Mouse (Mus musculus) ES-E14 (cell line): ENCODE data around the gene Krt20. TPM values are rescaled to one million over a fixed set of nuclear protein-coding genes. Genes with fewer than 3 reads are reported as not detected.

Experiments
- DNase-seq: peaks from one replicate; pipeline ENCODE4 v3.0.0-alpha.2; 2013; ENCODE audit warnings: low read depth, low spot score
- H3K27ac ChIP-seq: 2 replicates; pipeline ENCODE4 v1.5.1; 2012; ENCODE audit warnings: low read depth, mild to moderate bottlenecking, low read length, moderate library complexity, mixed read lengths; ENCODE audit not compliant: poor library complexity, insufficient read depth, severe bottlenecking
- H3K36me3 ChIP-seq: 2 replicates; pipeline ENCODE4 v1.6.1; 2012; ENCODE audit warnings: mild to moderate bottlenecking, low read length, moderate library complexity, mixed read lengths; ENCODE audit not compliant: control insufficient read depth, poor library complexity, insufficient read depth, severe bottlenecking
- H3K4me1 ChIP-seq, 2 experiments: fragments of 150-350 bp in 1 of 2; sonication (generic) in 1 of 2; 2 replicates each; pipeline ENCODE4 v1.6.1; 2012; ENCODE audit warnings: low read length in 2 of 2, mild to moderate bottlenecking in 1 of 2, mixed read lengths in 1 of 2; ENCODE audit not compliant: control insufficient read depth in 2 of 2, insufficient read depth in 2 of 2, poor library complexity in 1 of 2
- H3K4me3 ChIP-seq, 2 experiments: fragments of 150-350 bp in 1 of 2; sonication (generic) in 1 of 2; 2 replicates each; pipeline ENCODE4 v1.5.1; 2012; ENCODE audit warnings: low read length in 2 of 2, low read depth in 1 of 2, mild to moderate bottlenecking in 1 of 2, mixed read lengths in 1 of 2; ENCODE audit not compliant: insufficient read depth in 1 of 2, poor library complexity in 1 of 2, severe bottlenecking in 1 of 2
- H3K9ac ChIP-seq: 2 replicates; pipeline ENCODE4 v1.6.1; 2012; ENCODE audit warnings: low read depth, mild to moderate bottlenecking, low read length, mixed read lengths; ENCODE audit not compliant: poor library complexity, insufficient read depth, severe bottlenecking
- H3K9me3 ChIP-seq: fragments of 150-350 bp; sonication (generic); 2 replicates; pipeline ENCODE4 v1.6.1; 2012; ENCODE audit warnings: low read depth, mild to moderate bottlenecking, low read length; ENCODE audit not compliant: control insufficient read depth, insufficient read depth
- CHD2 ChIP-seq: IDR thresholded peaks from 2 replicates; pipeline ENCODE4 v1.6.1; 2014; ENCODE audit warnings: mild to moderate bottlenecking, low read depth, low read length, inconsistent platforms
- HCFC1 ChIP-seq: IDR thresholded peaks from 2 replicates; pipeline ENCODE4 v1.6.1; 2012; ENCODE audit warnings: low read length, inconsistent platforms, borderline replicate concordance; ENCODE audit not compliant: insufficient read depth
- MAFK ChIP-seq: IDR thresholded peaks from 2 replicates; pipeline ENCODE4 v1.6.1; 2014; ENCODE audit warnings: mild to moderate bottlenecking, low read depth, low read length, inconsistent platforms; ENCODE audit not compliant: insufficient read depth
- ZC3H11A ChIP-seq: IDR thresholded peaks from 2 replicates; pipeline ENCODE4 v1.6.1; 2012; ENCODE audit warnings: low read depth, mild to moderate bottlenecking, inconsistent platforms, low read length, borderline replicate concordance
- ZNF384 ChIP-seq: IDR thresholded peaks from 2 replicates; pipeline ENCODE4 v1.6.1; 2012; ENCODE audit warnings: low read depth, low read length, inconsistent platforms
- in situ Hi-C, 2 experiments: fragments of 600-800 bp; cut with MboI; formaldehyde crosslinking; loops; one replicate each; pipeline ENCODE4 v1.15.1; 2025; ENCODE audit warnings: low sequenced_read_pairs in 2 of 2, inconsistent platforms in 1 of 2; ENCODE audit not compliant: unreplicated experiment in 2 of 2
- total RNA-seq: library from RNA; depleted of rRNA; stranded (reverse); fragments of 300-350 nt; gene quantifications from 2 replicates; pipeline ENCODE4 v1.2.3, GENCODE M21; 2012

Krt20 gene
- total RNA-seq, 1 experiment: 2.4 TPM

DNA sequence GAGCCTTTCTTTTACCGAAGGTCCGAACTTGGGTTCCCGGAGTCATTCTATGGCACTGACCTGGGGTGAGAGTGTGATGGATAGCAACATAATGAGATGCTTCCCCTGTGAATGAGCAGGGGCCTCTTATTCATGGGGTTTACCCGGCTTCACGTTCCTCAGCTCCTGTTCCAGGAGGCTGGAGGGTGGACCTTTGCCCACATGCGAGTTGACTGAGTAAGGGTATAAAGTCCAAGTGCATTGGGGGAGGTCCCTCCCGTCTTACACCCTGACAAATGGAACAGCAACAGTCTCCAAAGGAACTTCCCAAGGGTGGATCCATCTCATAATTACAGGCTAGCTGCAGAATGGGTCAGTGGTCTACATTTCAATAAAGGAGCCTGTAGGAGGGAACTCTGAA is 23.8 kb upstream of the Krt20 start:
- H3K4me3 ChIP-seq: no peak overlapping the region
- 0 out of 4 replicates have a peak, but pooled peaks cover 0 to 3% of the 10 kb centered on the region in 2 experiments for H3K4me1 ChIP-seq
- TF ChIP-seq MAFK: no peak
- no peak for TF ChIP-seq HCFC1
- no peak for TF ChIP-seq ZNF384
- TF ChIP-seq ZC3H11A: no peak
- TF ChIP-seq CHD2: no peak
- H3K36me3 ChIP-seq: no peaks in the 10 kb centered on the region
- no peak for DNase-seq
- no peaks in the 10 kb centered on the region for H3K9me3 ChIP-seq
- in situ Hi-C loops: loop anchor here in 1 of 2 experiments (5.0 to 10.0 kb wide), 2 partner anchors 79 to 833 kb away; no protein-coding TSS in a partner anchor
- H3K9ac ChIP-seq: no peak overlapping the region
- no peak overlapping the region for H3K27ac ChIP-seq

DNA sequence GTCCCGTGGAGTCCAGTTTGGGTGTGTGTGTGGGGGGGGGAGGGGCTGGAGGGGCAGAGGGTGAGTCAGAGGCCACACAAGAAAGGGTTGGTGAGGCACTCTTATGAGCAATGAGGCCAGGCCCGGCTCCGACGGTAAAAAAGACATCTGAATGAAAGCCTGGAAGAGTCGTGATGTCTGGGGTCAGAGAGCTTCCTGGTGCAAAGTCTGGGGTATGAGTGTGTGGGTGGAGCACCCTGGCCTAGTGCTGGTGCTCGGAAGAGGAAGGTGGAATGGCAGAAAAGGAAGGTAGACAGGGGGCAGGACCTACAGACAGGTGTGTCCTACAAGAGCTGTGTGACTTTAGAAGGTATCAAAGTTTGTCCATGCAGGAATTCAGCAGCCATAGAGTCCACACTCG is 20.9 kb upstream of the Krt20 start:
- in situ Hi-C loops: no loop called here
- Histone ChIP-seq H3K4me3 (no peak overlapping the region), H3K27ac (no peak overlapping the region), H3K9me3 (no peaks in the 10 kb centered on the region), H3K4me1 (0 out of 4 replicates have a peak, but pooled peaks cover 2 to 3% of the 10 kb centered on the region in 2 experiments), H3K9ac (no peak overlapping the region), H3K36me3 (no peaks in the 10 kb centered on the region)
- TF ChIP-seq CHD2: no peak
- TF ChIP-seq MAFK: no peak
- no peak for TF ChIP-seq HCFC1
- no peak for TF ChIP-seq ZNF384
- TF ChIP-seq ZC3H11A: no peak
- DNase-seq: no peak

DNA sequence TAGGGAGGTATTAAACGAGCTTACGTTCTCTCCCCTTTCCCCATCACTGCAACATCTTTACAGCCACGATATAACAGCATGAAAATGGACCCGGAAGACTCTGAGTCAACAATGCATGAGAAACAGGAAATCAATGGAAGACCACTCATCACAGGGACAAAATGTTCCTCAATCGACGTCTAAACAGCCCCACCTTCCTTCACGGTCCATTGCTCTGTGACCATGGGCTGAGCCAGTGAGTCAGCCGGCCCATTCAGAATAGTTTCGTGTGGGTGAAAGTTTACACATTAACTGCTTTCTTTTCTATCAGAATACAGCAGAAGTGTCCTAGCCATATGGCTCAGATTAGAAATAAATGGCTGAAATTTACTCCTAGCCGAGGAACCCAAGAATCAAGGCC is 16.8 kb upstream of the Krt20 start:
- H3K27ac ChIP-seq: no peak overlapping the region
- no peaks in the 10 kb centered on the region for H3K36me3 ChIP-seq
- no peak overlapping the region for H3K9ac ChIP-seq
- no peaks in the 10 kb centered on the region for H3K9me3 ChIP-seq
- H3K4me3 ChIP-seq: no peak overlapping the region
- no peak for DNase-seq
- in situ Hi-C loops: no loop called here
- TF ChIP-seq HCFC1 (no peak), ZC3H11A (no peak), ZNF384 (no peak), CHD2 (no peak), MAFK (no peak)
- 0 out of 4 replicates have a peak, but pooled peaks cover 2 to 3% of the 10 kb centered on the region in 2 experiments for H3K4me1 ChIP-seq

DNA sequence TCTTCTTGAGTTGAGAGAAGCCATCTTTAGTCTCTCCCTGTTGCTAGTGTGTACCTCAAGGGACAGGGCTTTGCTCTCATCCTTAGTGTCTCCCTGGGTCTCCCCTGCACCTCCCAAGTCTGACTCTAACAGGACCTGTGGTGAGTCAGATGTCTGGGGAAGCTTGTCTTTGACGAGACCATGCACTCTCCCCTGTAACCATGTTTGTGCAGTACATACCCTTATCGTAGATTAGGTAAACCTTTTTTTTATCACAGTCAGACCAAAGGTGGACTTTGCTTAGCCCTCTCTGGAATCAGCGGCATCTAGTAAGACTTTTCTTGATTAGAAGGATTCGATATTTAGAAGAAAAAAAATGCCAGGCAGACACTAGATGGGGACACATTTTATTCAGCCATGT is 16.1 kb upstream of the Krt20 start:
- Histone ChIP-seq H3K36me3 (no peaks in the 10 kb centered on the region), H3K4me3 (no peak overlapping the region), H3K9me3 (no peaks in the 10 kb centered on the region), H3K27ac (no peak overlapping the region), H3K9ac (no peak overlapping the region), H3K4me1 (0 out of 4 replicates have a peak, but pooled peaks cover under 1 to 2% of the 10 kb centered on the region in 2 experiments)
- TF ChIP-seq MAFK (no peak), HCFC1 (no peak)
- in situ Hi-C loops: no loop called here
- DNase-seq: no peak

DNA sequence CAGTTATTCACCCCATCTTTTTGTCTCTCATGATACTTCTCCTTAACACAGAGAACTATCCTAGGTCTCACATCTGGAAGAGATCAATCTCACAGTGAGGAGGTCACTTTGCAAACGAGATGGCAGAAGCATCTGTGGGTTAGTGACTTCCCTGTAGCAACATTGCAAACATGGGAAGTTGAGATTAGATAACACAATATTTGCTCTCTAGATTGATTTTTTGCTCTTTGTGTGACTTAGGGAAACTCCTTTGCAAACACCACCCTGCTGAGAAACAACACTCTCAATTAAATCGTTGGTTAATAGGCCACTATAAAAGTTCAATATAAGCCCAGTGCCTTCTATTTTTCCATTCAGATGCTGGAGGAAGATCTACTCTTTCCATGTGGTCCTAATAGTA is 10.8 kb upstream of the Krt20 start:
- H3K4me1 ChIP-seq: no peaks in the 10 kb centered on the region
- DNase-seq: no peak
- no peaks in the 10 kb centered on the region for H3K9me3 ChIP-seq
- TF ChIP-seq ZC3H11A (no peak), ZNF384 (no peak), HCFC1 (no peak), CHD2 (no peak), MAFK (no peak)
- no peak overlapping the region for H3K9ac ChIP-seq
- H3K4me3 ChIP-seq: no peak overlapping the region
- no peaks in the 10 kb centered on the region for H3K36me3 ChIP-seq
- H3K27ac ChIP-seq: no peak overlapping the region
- in situ Hi-C loops: no loop called here
